8 mouse cellular contexts compared by ENCODE assay signal in genomic region chr11:20958233-20958632, GRCm38 (mm10).
DNase-seq lines count a peak whose midpoint lies in the region.

No protein-coding gene starts in this region.

- intact Hi-C loops in heart, postnatal 14 days (cut with DNase I): loop anchor here (5.0 kb wide), 1 partner anchor 74 kb away; no protein-coding TSS in a partner anchor

- peak; percentile 22 to 59 for DNase-seq in heart, adult 18-20 months
- DNase-seq in heart, postnatal 14 days: no peak
- peak; percentile 58 for DNase-seq in embryo, embryonic 10.5 days (ENCODE audit: low spot score)
- peak; percentile 24 for DNase-seq in kidney, adult 18-20 months
- DNase-seq in lung, postnatal 14 days: peak; percentile 15
- DNase-seq in spleen, postnatal 4 days (ENCODE audit: low spot score in 2 of 2): no peak
- no peak for DNase-seq in frontal cortex, postnatal 14 days (ENCODE audit: low spot score in 2 of 2)
- DNase-seq in left cerebral cortex, adult 11 months (ENCODE audit: low spot score): no peak

Comparison
In these comparisons a context has a peak if more than half of its experiments do, and no peak if none do; other contexts are left out.
1. DNase-seq: peak in heart, adult 18-20 months (2 of 2), embryo, embryonic 10.5 days (single experiment), kidney, adult 18-20 months (single experiment) and lung, postnatal 14 days (single experiment); none in heart, postnatal 14 days (0 of 2), spleen, postnatal 4 days (0 of 2), frontal cortex, postnatal 14 days (0 of 2) and left cerebral cortex, adult 11 months (single experiment).